Mouse (Mus musculus) E14TG2a.4 (cell line): ENCODE measurements at regions not wholly inside any gene's neighbourhood (a gene's known extent, or its start where the extent isn't known, plus 50 kb on each side); places are given as distances from the start of the nearest gene placed in this dataset.

Experiments
- H3K27me3 ChIP-seq: 2 replicates; pipeline ENCODE4 v1.6.1; 2014; ENCODE audit warnings: low read length, control low read depth; ENCODE audit not compliant: insufficient read depth
- H3K36me3 ChIP-seq: 2 replicates; pipeline ENCODE4 v1.6.1; 2014; ENCODE audit warnings: low read length, control low read depth; ENCODE audit not compliant: insufficient read depth
- H3K4me1 ChIP-seq: replicated peaks from 2 replicates; pipeline ENCODE4 v1.6.1; 2014; ENCODE audit warnings: low read depth, low read length, control low read depth
- H3K4me3 ChIP-seq: replicated peaks from 2 replicates; pipeline ENCODE4 v1.5.1; 2014; ENCODE audit warnings: mild to moderate bottlenecking, low read length
- H3K9me3 ChIP-seq: 2 replicates; pipeline ENCODE4 v1.6.1; 2014; ENCODE audit warnings: low read length, control low read depth
- CTCF ChIP-seq: conservative IDR thresholded peaks from 2 replicates; pipeline ENCODE4 v1.5.1; 2014; ENCODE audit warnings: low read length
- NANOG ChIP-seq: IDR thresholded peaks from 2 replicates; pipeline ENCODE4 v1.6.1; 2014; ENCODE audit warnings: borderline replicate concordance, low read length, mixed read lengths
- POU5F1 ChIP-seq: IDR thresholded peaks from 2 replicates; pipeline ENCODE4 v1.6.1; 2014; ENCODE audit warnings: low read length, borderline replicate concordance

DNA sequence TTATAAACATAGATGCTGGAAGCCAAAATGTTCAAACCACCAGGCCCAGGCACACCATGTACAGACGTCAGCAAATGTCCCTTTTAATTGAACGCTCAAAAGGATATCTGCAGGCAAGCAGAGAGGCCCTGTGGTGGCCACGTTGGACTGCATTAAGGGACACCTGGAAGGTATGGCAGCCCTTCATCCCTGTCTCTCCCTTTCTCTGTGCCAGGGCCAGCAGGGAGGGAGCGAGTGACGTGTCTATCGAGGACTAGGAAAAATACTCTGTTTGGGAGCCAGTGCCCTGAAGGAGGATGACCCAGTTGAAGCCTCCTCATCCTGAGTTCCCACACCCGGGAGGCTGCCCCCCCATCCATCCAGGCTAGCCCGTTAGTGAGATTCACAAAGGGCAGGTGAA lies 144.0 kb upstream of the Cmc1 start:
- no peak for TF ChIP-seq POU5F1
- no peak for TF ChIP-seq NANOG
- TF ChIP-seq CTCF: no peak
- H3K27me3 ChIP-seq: no peaks in the 10 kb centered on the region
- H3K36me3 ChIP-seq: no peaks in the 10 kb centered on the region
- no peak overlapping the region for H3K4me3 ChIP-seq
- 0 out of 2 replicates have a peak, but pooled peaks cover 2% of the 10 kb centered on the region for H3K4me1 ChIP-seq
- H3K9me3 ChIP-seq: no peaks in the 10 kb centered on the region

GRCm38 (mm10) chr9:118302785-118303384 lies 152.9 kb upstream of the Cmc1 start:
- Histone ChIP-seq H3K4me3 (no peak overlapping the region), H3K36me3 (no peaks in the 10 kb centered on the region), H3K27me3 (no peaks in the 10 kb centered on the region), H3K4me1 (no peaks in the 10 kb centered on the region), H3K9me3 (no peaks in the 10 kb centered on the region)
- TF ChIP-seq POU5F1 (no peak), CTCF (no peak), NANOG (no peak)

GRCm38 (mm10) chr9:118318357-118319140 lies 159.5 kb upstream of the Eomes start:
- H3K36me3 ChIP-seq: no peaks in the 10 kb centered on the region
- H3K27me3 ChIP-seq: peaks cover 11% of the 10 kb centered on the region; the same call in 1 of the 2 replicates
- TF ChIP-seq CTCF: no peak
- no peak for TF ChIP-seq POU5F1
- no peak for TF ChIP-seq NANOG

GRCm38 (mm10) chr9:118323796-118324195 lies 154.2 kb upstream of the Eomes start:
- H3K9me3 ChIP-seq: no peaks in the 10 kb centered on the region
- H3K27me3 ChIP-seq: 0 out of 2 replicates have a peak, but pooled peaks cover under 1% of the 10 kb centered on the region
- peaks cover 14% of the 10 kb centered on the region for H3K4me1 ChIP-seq
- H3K4me3 ChIP-seq: no peak overlapping the region
- TF ChIP-seq CTCF: no peak
- no peak for TF ChIP-seq POU5F1
- TF ChIP-seq NANOG: no peak
- H3K36me3 ChIP-seq: no peaks in the 10 kb centered on the region

More at GRCm38 (mm10) chr9:118318357-118319140, 159.5 kb upstream of the Eomes start:
- Histone ChIP-seq H3K9me3 (no peaks in the 10 kb centered on the region), H3K4me3 (no peak overlapping the region), H3K4me1 (peaks cover 5% of the 10 kb centered on the region)

DNA sequence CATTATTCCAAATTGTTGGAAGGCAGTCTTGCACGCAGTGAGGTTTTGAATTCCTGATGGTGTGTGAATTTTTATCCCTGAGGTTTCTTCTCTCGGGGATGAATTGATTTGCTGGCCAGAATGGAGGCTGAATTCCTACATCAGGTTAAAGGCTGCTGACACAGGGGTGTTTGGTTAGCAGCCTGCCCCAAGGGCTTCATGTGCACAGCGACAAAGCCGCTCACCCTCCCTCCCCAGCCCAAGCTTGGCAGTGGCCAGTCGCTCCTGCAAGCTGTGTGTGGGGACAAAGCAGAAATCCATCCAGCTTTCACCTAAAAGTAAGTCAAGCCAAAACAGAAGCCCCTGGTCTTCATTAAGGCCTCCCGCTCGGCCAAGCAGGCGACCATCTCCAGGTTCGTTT lies 151.4 kb upstream of the Eomes start:
- H3K36me3 ChIP-seq: no peaks in the 10 kb centered on the region
- TF ChIP-seq CTCF (no peak), NANOG (no peak), POU5F1 (no peak)
- H3K27me3 ChIP-seq: peaks cover 7% of the 10 kb centered on the region; the same call in 1 of the 2 replicates

GRCm38 (mm10) chr9:118327904-118328303 lies 150.1 kb upstream of the Eomes start:
- H3K4me1 ChIP-seq: peaks cover 14% of the 10 kb centered on the region
- no peaks in the 10 kb centered on the region for H3K9me3 ChIP-seq
- H3K36me3 ChIP-seq: no peaks in the 10 kb centered on the region
- H3K27me3 ChIP-seq: peaks cover 7% of the 10 kb centered on the region; the same call in 1 of the 2 replicates
- no peak for TF ChIP-seq NANOG
- TF ChIP-seq POU5F1: no peak
- no peak for TF ChIP-seq CTCF
- H3K4me3 ChIP-seq: no peak overlapping the region

More for the DNA sequence above, 151.4 kb upstream of the Eomes start:
- Histone ChIP-seq H3K4me1 (peaks cover 14% of the 10 kb centered on the region), H3K9me3 (no peaks in the 10 kb centered on the region), H3K4me3 (no peak overlapping the region)

GRCm38 (mm10) chr9:118341401-118341800 lies 136.6 kb upstream of the Eomes start:
- TF ChIP-seq POU5F1 (no peak), CTCF (no peak), NANOG (no peak)
- no peaks in the 10 kb centered on the region for H3K36me3 ChIP-seq

GRCm38 (mm10) chr9:118354911-118355310 lies 123.1 kb upstream of the Eomes start:
- H3K4me3 ChIP-seq: no peak overlapping the region
- peaks cover 22% of the 10 kb centered on the region for H3K9me3 ChIP-seq
- TF ChIP-seq CTCF (no peak), NANOG (no peak), POU5F1 (no peak)
- H3K4me1 ChIP-seq: peaks cover 11% of the 10 kb centered on the region
- no peaks in the 10 kb centered on the region for H3K36me3 ChIP-seq
- no peaks in the 10 kb centered on the region for H3K27me3 ChIP-seq

More at GRCm38 (mm10) chr9:118341401-118341800, 136.6 kb upstream of the Eomes start:
- Histone ChIP-seq H3K4me1 (peaks cover 8% of the 10 kb centered on the region), H3K4me3 (peak overlapping the region; percentile 29; the same call in 1 of the 2 replicates), H3K9me3 (peaks cover 26% of the 10 kb centered on the region), H3K27me3 (peaks cover 38% of the 10 kb centered on the region)
